Mouse (Mus musculus) myocyte (in vitro differentiated cells): ENCODE data around the gene Snx14. TPM values are rescaled to one million over a fixed set of nuclear protein-coding genes. Genes with fewer than 3 reads are reported as not detected.

Experiments used
- H3K27me3 ChIP-seq: one replicate; pipeline ENCODE4 v1.6.1; 2011; ENCODE audit not compliant: control insufficient read depth, insufficient read depth, insufficient read length
- H3K36me3 ChIP-seq: one replicate; pipeline ENCODE4 v1.6.1; 2011; ENCODE audit not compliant: control insufficient read depth, insufficient read depth
- H3K4me2 ChIP-seq: one replicate; pipeline ENCODE4 v1.6.1; 2011; ENCODE audit warnings: low read depth, control low read depth
- H3K4me3 ChIP-seq: one replicate; pipeline ENCODE4 v1.5.1; 2011; ENCODE audit warnings: mild to moderate bottlenecking, control low read depth, moderate library complexity
- H3K79me2 ChIP-seq: one replicate; pipeline ENCODE4 v1.6.1; 2011; ENCODE audit not compliant: control insufficient read depth, insufficient read depth
- H3ac ChIP-seq: one replicate; pipeline ENCODE4 v1.6.1; 2011; ENCODE audit not compliant: control insufficient read depth, insufficient read length
- CEBPB ChIP-seq: IDR thresholded peaks from 2 replicates; pipeline ENCODE4 v1.6.1; 2011; ENCODE audit warnings: mild to moderate bottlenecking, moderate library complexity; ENCODE audit not compliant: poor library complexity, insufficient read depth, severe bottlenecking
- E2F4 ChIP-seq: IDR thresholded peaks from one replicate; pipeline ENCODE4 v1.6.1; 2011; ENCODE audit warnings: mild to moderate bottlenecking, control low read depth, moderate library complexity; ENCODE audit not compliant: insufficient read depth
- MAX ChIP-seq: IDR thresholded peaks from one replicate; pipeline ENCODE4 v1.6.1; 2011; ENCODE audit warnings: low read depth, mild to moderate bottlenecking, control low read depth
- MYOD1 ChIP-seq, 3 experiments: IDR thresholded peaks; one replicate each; pipeline ENCODE4 v1.6.1; 2011; ENCODE audit warnings: control low read depth in 2 of 3, low read depth in 2 of 3, mild to moderate bottlenecking in 2 of 3, moderate library complexity in 1 of 3; ENCODE audit not compliant: insufficient read length in 2 of 3, control insufficient read depth in 1 of 3
- MYOG ChIP-seq, 3 experiments: IDR thresholded peaks; one replicate each; pipeline ENCODE4 v1.6.1; 2011; ENCODE audit warnings: control low read depth in 2 of 3, low read depth in 2 of 3, mild to moderate bottlenecking in 2 of 3; ENCODE audit not compliant: insufficient read length in 2 of 3, control insufficient read depth in 1 of 3, insufficient read depth in 1 of 3
- POLR2A ChIP-seq: IDR thresholded peaks from one replicate; pipeline ENCODE4 v1.6.1; 2011; ENCODE audit warnings: low read depth, mild to moderate bottlenecking, control low read depth, moderate library complexity; ENCODE audit not compliant: insufficient read length
- POLR2AphosphoS2 ChIP-seq: IDR thresholded peaks from one replicate; pipeline ENCODE4 v1.6.1; 2011; ENCODE audit warnings: low read depth, control low read depth; ENCODE audit not compliant: insufficient read length
- REST ChIP-seq: IDR thresholded peaks from one replicate; pipeline ENCODE4 v1.6.1; 2011; ENCODE audit warnings: mild to moderate bottlenecking, control low read depth, moderate library complexity; ENCODE audit not compliant: insufficient read depth, insufficient read length
- SRF ChIP-seq: IDR thresholded peaks from one replicate; pipeline ENCODE4 v1.6.1; 2011; ENCODE audit warnings: low read depth; ENCODE audit not compliant: control insufficient read depth, insufficient read length
- TCF12 ChIP-seq: IDR thresholded peaks from one replicate; pipeline ENCODE4 v1.6.1; 2011; ENCODE audit warnings: mild to moderate bottlenecking, control low read depth; ENCODE audit not compliant: poor library complexity, insufficient read depth, severe bottlenecking
- TCF3 ChIP-seq: IDR thresholded peaks from one replicate; pipeline ENCODE4 v1.6.1; 2011; ENCODE audit warnings: low read depth, control low read depth; ENCODE audit not compliant: insufficient read length
- USF1 ChIP-seq: IDR thresholded peaks from one replicate; pipeline ENCODE4 v1.6.1; 2011; ENCODE audit warnings: low read depth, mild to moderate bottlenecking, control low read depth, moderate library complexity
- polyA plus RNA-seq: library from polyadenylated mRNA; unstranded; fragments of >200 nt; fragmentation: generic; extraction: Trizol; gene quantifications from one replicate; pipeline ENCODE4 v1.2.1, GENCODE M21; 2012; ENCODE audit warnings: missing spikeins

Gene Snx14
- polyA plus RNA-seq, 1 experiment, result 9.6 TPM

DNA sequence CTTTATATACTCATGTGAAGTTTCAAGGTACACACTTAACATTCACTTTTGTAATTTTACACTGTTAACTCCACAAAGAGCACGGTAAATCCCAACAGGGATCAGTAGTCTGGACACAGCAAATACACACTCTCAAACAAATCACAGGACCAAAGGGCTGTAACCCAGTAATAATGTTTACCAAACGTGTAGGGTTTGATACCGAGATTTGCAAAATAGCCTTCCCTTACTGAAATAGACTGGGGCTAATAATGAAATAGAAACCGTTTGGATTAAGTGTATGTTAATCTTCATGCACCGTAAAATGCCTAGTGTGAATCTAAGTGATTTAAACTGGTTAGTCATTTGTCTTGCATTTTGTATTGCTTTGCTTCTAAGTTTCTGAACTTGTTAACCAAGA is 1.2 kb upstream of the Snx14 start:
- H3K79me2 ChIP-seq, result peaks cover 12% of the 10 kb centered on the region
- H3K27me3 ChIP-seq, result no peaks in the 10 kb centered on the region
- no peak for TF ChIP-seq POLR2AphosphoS2
- no peak for TF ChIP-seq SRF
- TF ChIP-seq MAX, result no peak
- TF ChIP-seq E2F4, result no peak
- no peak for TF ChIP-seq TCF3
- TF ChIP-seq USF1, result no peak
- TF ChIP-seq TCF12, result no peak
- TF ChIP-seq POLR2A, result no peak
- TF ChIP-seq MYOG (IDR thresholded peaks at IDR 0.05; ENCODE audit: control insufficient read depth in 1 of 3, insufficient read depth in 1 of 3, insufficient read length in 2 of 3, low read depth in 2 of 3), result no peak
- TF ChIP-seq MYOD1 (IDR thresholded peaks at IDR 0.05; ENCODE audit: control insufficient read depth in 1 of 3, insufficient read length in 2 of 3, low read depth in 2 of 3), result no peak
- TF ChIP-seq REST, result no peak
- no peak for TF ChIP-seq CEBPB
- H3K4me2 ChIP-seq, result peak overlapping the region; percentile 78
- peaks cover under 1% of the 10 kb centered on the region for H3K36me3 ChIP-seq
- H3K4me3 ChIP-seq, result peak overlapping the region; percentile 66
- H3ac ChIP-seq, result no peak overlapping the region

GRCm38 (mm10) chr9:88439238-88439600 is 461 bp upstream of the Snx14 start:
- H3K4me3 ChIP-seq, result peak overlapping the region; percentile 66
- H3K27me3 ChIP-seq, result no peaks in the 10 kb centered on the region
- peaks cover 12% of the 10 kb centered on the region for H3K79me2 ChIP-seq
- peak overlapping the region; percentile 58 for H3ac ChIP-seq
- no peaks in the 10 kb centered on the region for H3K36me3 ChIP-seq
- peak; percentile 58 for TF ChIP-seq POLR2AphosphoS2
- TF ChIP-seq E2F4, result no peak
- H3K4me2 ChIP-seq, result peak overlapping the region; percentile 78

GRCm38 (mm10) chr9:88438237-88438554 is 562 bp downstream of the Snx14 start:
- no peak for TF ChIP-seq MYOG (IDR thresholded peaks at IDR 0.05; ENCODE audit: control insufficient read depth in 1 of 3, insufficient read depth in 1 of 3, insufficient read length in 2 of 3, low read depth in 2 of 3)
- no peaks in the 10 kb centered on the region for H3K27me3 ChIP-seq
- H3K4me3 ChIP-seq, result peak overlapping the region; percentile 66
- H3K4me2 ChIP-seq, result peak overlapping the region; percentile 95
- H3K79me2 ChIP-seq, result peaks cover 12% of the 10 kb centered on the region
- H3ac ChIP-seq, result peak overlapping the region; percentile 58
- no peaks in the 10 kb centered on the region for H3K36me3 ChIP-seq

DNA sequence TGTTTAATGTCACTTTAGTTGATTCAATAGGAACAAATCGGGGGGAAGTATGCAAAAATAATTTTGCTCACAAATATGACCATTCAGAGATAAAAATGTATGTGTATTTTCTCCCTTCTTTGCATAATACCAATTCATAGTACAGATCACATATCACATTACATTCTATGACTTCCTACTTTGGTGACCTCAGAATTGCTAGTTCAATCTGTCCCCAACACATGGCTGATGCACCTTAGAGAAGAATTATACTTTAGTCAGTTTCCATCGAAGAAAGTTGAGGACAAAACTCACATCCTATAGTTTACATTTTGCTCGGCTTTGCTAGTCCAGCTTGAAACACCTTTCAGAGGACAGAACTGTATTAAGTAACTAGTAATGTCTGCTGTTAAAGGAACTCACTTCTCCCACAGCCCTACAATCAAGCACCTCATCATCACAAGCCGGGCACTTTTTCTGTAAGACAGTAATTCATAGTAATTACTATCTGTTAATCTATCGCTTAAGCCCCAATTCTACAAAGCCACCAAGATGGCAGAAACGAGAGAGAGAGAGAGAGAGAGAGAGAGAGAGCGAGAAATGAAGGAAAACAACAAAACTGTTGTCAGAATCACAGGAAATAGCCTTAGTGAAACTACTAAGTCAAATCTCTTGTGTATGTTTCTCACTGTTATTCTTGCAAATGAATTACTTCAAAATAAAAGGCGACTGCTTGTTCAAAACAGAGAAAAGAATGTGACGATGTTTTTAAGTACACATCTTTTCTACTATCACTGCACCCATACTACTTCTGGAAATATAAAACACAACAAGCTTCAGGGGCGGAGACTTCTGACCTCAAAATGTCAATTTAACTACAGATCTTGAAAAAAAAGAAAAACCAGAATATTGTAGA is 1.2 kb downstream of the Snx14 start:
- Histone ChIP-seq H3K27me3 (no peaks in the 10 kb centered on the region), H3K79me2 (peaks cover 12% of the 10 kb centered on the region), H3ac (peak overlapping the region; percentile 58), H3K36me3 (no peaks in the 10 kb centered on the region), H3K4me3 (peak overlapping the region; percentile 66), H3K4me2 (peak overlapping the region; percentile 95)
- TF ChIP-seq USF1 (no peak), POLR2A (no peak), REST (no peak), POLR2AphosphoS2 (no peak), TCF12 (no peak)

GRCm38 (mm10) chr9:88424356-88424755 is 14.4 kb downstream of the Snx14 start:
- Histone ChIP-seq H3K4me2 (no peak overlapping the region), H3K4me3 (no peak overlapping the region), H3K27me3 (no peaks in the 10 kb centered on the region), H3K36me3 (peaks cover 5% of the 10 kb centered on the region), H3K79me2 (no peaks in the 10 kb centered on the region), H3ac (no peak overlapping the region)
- no peak for TF ChIP-seq MYOG (IDR thresholded peaks at IDR 0.05; ENCODE audit: control insufficient read depth in 1 of 3, insufficient read depth in 1 of 3, insufficient read length in 2 of 3, low read depth in 2 of 3)
- no peak for TF ChIP-seq USF1
- no peak for TF ChIP-seq TCF12
- no peak for TF ChIP-seq CEBPB
- no peak for TF ChIP-seq TCF3
- no peak for TF ChIP-seq MYOD1 (IDR thresholded peaks at IDR 0.05; ENCODE audit: control insufficient read depth in 1 of 3, insufficient read length in 2 of 3, low read depth in 2 of 3)
- no peak for TF ChIP-seq REST
- TF ChIP-seq E2F4, result no peak
- no peak for TF ChIP-seq MAX
- no peak for TF ChIP-seq POLR2AphosphoS2
- no peak for TF ChIP-seq SRF
- no peak for TF ChIP-seq POLR2A

DNA sequence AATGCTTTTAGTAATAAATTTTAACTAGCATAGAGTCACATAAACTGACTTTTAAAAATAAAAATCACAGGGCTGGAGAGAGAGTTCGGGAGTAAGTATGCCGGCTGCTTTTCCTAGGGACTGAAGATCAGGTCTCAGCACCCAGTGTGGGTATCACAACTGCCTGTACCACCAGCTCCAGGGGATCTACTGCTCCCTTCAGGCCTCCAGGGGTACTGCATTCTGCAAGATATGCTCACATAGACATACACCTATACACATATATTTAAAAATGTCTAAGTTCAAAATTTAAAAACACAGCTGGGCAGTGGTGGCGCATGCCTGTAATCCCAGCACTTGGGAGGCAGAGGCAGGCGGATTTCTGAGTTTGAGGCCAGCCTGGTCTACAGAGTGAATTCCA is 16.3 kb downstream of the Snx14 start:
- no peak for TF ChIP-seq REST

More for the DNA sequence above, 16.3 kb downstream of the Snx14 start:
- H3ac ChIP-seq, result no peak overlapping the region
- H3K36me3 ChIP-seq, result peaks cover 5% of the 10 kb centered on the region
- no peak overlapping the region for H3K4me2 ChIP-seq
- no peaks in the 10 kb centered on the region for H3K79me2 ChIP-seq
- H3K4me3 ChIP-seq, result no peak overlapping the region
- H3K27me3 ChIP-seq, result no peaks in the 10 kb centered on the region
